Mouse (Mus musculus) embryonic facial prominence, embryonic 15.5 days (tissue): Measurements from ENCODE around the gene Sfxn5. TPM values are rescaled to one million over a fixed set of nuclear protein-coding genes. Genes with fewer than 3 reads are reported as not detected.

Experiments
- ATAC-seq: fragments of 200-750 bp; cut with Nextera tagmentation; 2 replicates; pipeline ENCODE4 v1.8.0; 2017; ENCODE audit warnings: low read depth, moderate TSS enrichment; ENCODE audit not compliant: insufficient number of reproducible peaks, low FRiP score, low TSS enrichment
- H3K27ac ChIP-seq: fragments of 300-500 bp; sonication (generic); replicated peaks from 2 replicates; pipeline ENCODE4 v1.5.1; 2015; ENCODE audit warnings: mild to moderate bottlenecking, inconsistent platforms
- H3K27me3 ChIP-seq: fragments of 300-500 bp; sonication (generic); 2 replicates; pipeline ENCODE4 v1.6.1; 2015; ENCODE audit warnings: inconsistent platforms
- H3K36me3 ChIP-seq: fragments of 300-500 bp; sonication (generic); 2 replicates; pipeline ENCODE4 v1.6.1; 2015; ENCODE audit warnings: mild to moderate bottlenecking, inconsistent platforms
- H3K4me1 ChIP-seq: fragments of 300-500 bp; sonication (generic); 2 replicates; pipeline ENCODE4 v1.6.1; 2015; ENCODE audit warnings: inconsistent platforms
- H3K4me2 ChIP-seq: fragments of 300-500 bp; sonication (generic); replicated peaks from 2 replicates; pipeline ENCODE4 v1.6.1; 2015; ENCODE audit warnings: mild to moderate bottlenecking, inconsistent platforms
- H3K4me3 ChIP-seq: fragments of 300-500 bp; sonication (generic); replicated peaks from 2 replicates; pipeline ENCODE4 v1.5.1; 2015; ENCODE audit warnings: mild to moderate bottlenecking, inconsistent platforms
- H3K9ac ChIP-seq: fragments of 300-500 bp; sonication (generic); 2 replicates; pipeline ENCODE4 v1.6.1; 2015; ENCODE audit warnings: inconsistent platforms
- H3K9me3 ChIP-seq: fragments of 300-500 bp; sonication (generic); replicated peaks from 2 replicates; pipeline ENCODE4 v1.6.1; 2016; ENCODE audit warnings: inconsistent platforms
- WGBS: fragments of 180-500 bp; shearing (Covaris S2); methylation state at CpG from one replicate; pipeline ENCODE4 v1.1.7; 2015; 5-methylcytosine and 5-hydroxymethylcytosine counted together
- polyA plus RNA-seq: library from polyadenylated mRNA; unstranded; fragments of >200 nt; fragmentation: Nextera tagmentation; extraction: Ambion mirVana; gene quantifications from 2 replicates; pipeline ENCODE4 v1.2.1, GENCODE M21; 2015

Gene Sfxn5
- polyA plus RNA-seq, 1 experiment from 2014 or later = 8.0 TPM

GRCm38 (mm10) chr6:85363906-85364260 is 30.7 kb upstream of the Sfxn5 start:
- ATAC-seq = no peak

GRCm38 (mm10) chr6:85363231-85363905 is 30.1 kb upstream of the Sfxn5 start:
- Histone ChIP-seq H3K9me3 (no peaks in the 10 kb centered on the region), H3K27me3 (no peaks in the 10 kb centered on the region), H3K27ac (no peak overlapping the region), H3K9ac (no peak overlapping the region), H3K4me2 (no peak overlapping the region), H3K4me3 (no peak overlapping the region), H3K36me3 (no peaks in the 10 kb centered on the region), H3K4me1 (peaks cover 10% of the 10 kb centered on the region)
- no peak for ATAC-seq
- WGBS = 89% methylated on average over 5 of the region's 5 CpGs

More at GRCm38 (mm10) chr6:85363906-85364260, 30.7 kb upstream of the Sfxn5 start:
- 67% methylated on average over 4 of the region's 4 CpGs for WGBS
- no peak overlapping the region for H3K4me2 ChIP-seq
- no peak overlapping the region for H3K27ac ChIP-seq
- H3K9ac ChIP-seq = no peak overlapping the region
- H3K27me3 ChIP-seq = no peaks in the 10 kb centered on the region
- H3K36me3 ChIP-seq = no peaks in the 10 kb centered on the region
- H3K9me3 ChIP-seq = no peaks in the 10 kb centered on the region
- peaks cover 15% of the 10 kb centered on the region for H3K4me1 ChIP-seq
- H3K4me3 ChIP-seq = no peak overlapping the region

- Histone ChIP-seq H3K9me3 (no peaks in the 10 kb centered on the region), H3K27me3 (no peaks in the 10 kb centered on the region), H3K4me3 (no peak overlapping the region), H3K27ac (no peak overlapping the region), H3K4me1 (peaks cover 6% of the 10 kb centered on the region; the same call in 1 of the 2 replicates), H3K36me3 (no peaks in the 10 kb centered on the region), H3K4me2 (no peak overlapping the region), H3K9ac (no peak overlapping the region)
- 83% methylated on average over 5 of the region's 5 CpGs for WGBS
- ATAC-seq = no peak
Observed at GRCm38 (mm10) chr6:85362610-85363009, 29.4 kb upstream of the Sfxn5 start.

DNA sequence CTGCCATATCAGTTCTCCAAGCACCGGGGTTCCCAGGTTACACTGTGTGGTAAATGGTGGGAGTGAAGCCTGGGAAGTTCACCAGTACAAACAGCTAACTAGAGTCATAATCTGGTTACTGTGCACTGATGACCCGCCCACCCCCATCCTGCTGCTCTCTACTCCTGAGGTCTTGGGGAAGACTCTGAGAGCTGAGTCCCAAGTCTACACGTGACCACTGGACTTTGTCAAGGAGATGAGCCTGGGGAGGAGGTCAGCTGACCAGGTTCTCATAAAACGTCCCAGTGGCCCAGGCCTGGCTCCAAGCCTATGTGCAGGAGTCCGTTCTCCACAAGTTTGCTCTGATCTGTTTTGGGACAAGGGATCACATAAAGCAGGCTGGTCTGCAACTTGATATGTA is 27.1 kb upstream of the Sfxn5 start:
- 86% methylated on average over 5 of the region's 5 CpGs for WGBS
- H3K36me3 ChIP-seq = no peaks in the 10 kb centered on the region
- no peaks in the 10 kb centered on the region for H3K9me3 ChIP-seq
- no peak overlapping the region for H3K4me2 ChIP-seq
- H3K9ac ChIP-seq = no peak overlapping the region
- no peak overlapping the region for H3K27ac ChIP-seq
- ATAC-seq = no peak
- no peaks in the 10 kb centered on the region for H3K4me1 ChIP-seq
- no peak overlapping the region for H3K4me3 ChIP-seq
- H3K27me3 ChIP-seq = no peaks in the 10 kb centered on the region

GRCm38 (mm10) chr6:85358877-85359276 is 25.7 kb upstream of the Sfxn5 start:
- ATAC-seq = no peak
- no peaks in the 10 kb centered on the region for H3K4me1 ChIP-seq

DNA sequence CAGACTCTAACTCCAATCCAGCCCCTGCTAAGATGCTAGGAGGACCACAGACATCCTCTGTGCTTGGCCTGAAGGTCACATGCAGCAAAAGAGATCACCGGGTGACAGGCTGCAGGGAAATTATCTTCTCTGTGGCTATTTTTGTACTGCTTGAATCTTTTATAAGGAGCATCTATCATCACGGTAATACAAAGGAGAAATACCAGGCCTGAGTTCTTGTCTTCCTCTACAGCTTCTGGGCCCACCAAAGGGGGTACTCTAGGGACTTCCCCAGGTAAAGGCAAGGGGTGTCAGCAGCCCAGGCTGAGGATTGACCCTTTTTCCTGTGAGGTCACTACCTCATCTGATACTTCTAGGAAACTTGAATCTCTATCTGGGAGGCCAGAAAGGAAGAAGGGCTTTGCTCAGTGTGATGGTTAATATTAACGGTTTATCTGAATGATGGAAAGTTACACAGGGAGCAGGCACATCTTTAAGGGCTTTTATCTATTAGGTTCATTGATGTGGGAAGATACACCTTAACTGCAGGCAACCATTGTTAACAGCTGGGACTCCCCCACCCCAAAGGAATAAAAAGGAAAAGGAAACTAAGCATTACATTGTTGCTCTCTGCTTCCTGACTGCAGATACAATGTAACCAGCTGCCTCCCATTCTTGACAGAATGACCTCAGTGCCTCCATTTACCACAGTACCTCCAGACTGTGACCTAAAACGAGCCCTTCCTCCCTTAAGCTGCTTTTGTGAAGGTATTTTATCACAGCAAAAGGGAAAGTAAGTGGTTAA is 23.7 kb upstream of the Sfxn5 start:
- Histone ChIP-seq H3K4me2 (no peak overlapping the region), H3K9me3 (no peaks in the 10 kb centered on the region), H3K4me1 (no peaks in the 10 kb centered on the region), H3K36me3 (no peaks in the 10 kb centered on the region), H3K4me3 (no peak overlapping the region), H3K27ac (no peak overlapping the region; the same call in 1 of the 2 replicates), H3K27me3 (no peaks in the 10 kb centered on the region), H3K9ac (no peak overlapping the region)
- ATAC-seq = no peak
- 54% methylated on average over 4 of the region's 4 CpGs for WGBS

More at GRCm38 (mm10) chr6:85358877-85359276, 25.7 kb upstream of the Sfxn5 start:
- no peaks in the 10 kb centered on the region for H3K27me3 ChIP-seq
- H3K9ac ChIP-seq = no peak overlapping the region
- H3K27ac ChIP-seq = no peak overlapping the region
- H3K36me3 ChIP-seq = no peaks in the 10 kb centered on the region
- WGBS = 86% methylated on average over 1 of the region's 1 CpGs
- H3K4me2 ChIP-seq = no peak overlapping the region
- no peak overlapping the region for H3K4me3 ChIP-seq
- no peaks in the 10 kb centered on the region for H3K9me3 ChIP-seq

- no peak overlapping the region for H3K4me3 ChIP-seq
- no peaks in the 10 kb centered on the region for H3K27me3 ChIP-seq
- H3K9ac ChIP-seq = no peak overlapping the region
- no peak overlapping the region for H3K4me2 ChIP-seq
- H3K27ac ChIP-seq = no peak overlapping the region
- H3K36me3 ChIP-seq = no peaks in the 10 kb centered on the region
- WGBS = 87% methylated on average over 2 of the region's 2 CpGs
- ATAC-seq = no peak
- no peaks in the 10 kb centered on the region for H3K4me1 ChIP-seq
- H3K9me3 ChIP-seq = no peaks in the 10 kb centered on the region
Observed at GRCm38 (mm10) chr6:85355753-85356152, 22.5 kb upstream of the Sfxn5 start.

- no peak overlapping the region for H3K4me2 ChIP-seq
- 67% methylated on average over 6 of the region's 6 CpGs for WGBS
- H3K27ac ChIP-seq = no peak overlapping the region
- no peaks in the 10 kb centered on the region for H3K4me1 ChIP-seq
- no peaks in the 10 kb centered on the region for H3K36me3 ChIP-seq
- H3K27me3 ChIP-seq = no peaks in the 10 kb centered on the region
- no peaks in the 10 kb centered on the region for H3K9me3 ChIP-seq
- H3K4me3 ChIP-seq = no peak overlapping the region
- ATAC-seq = no peak
- no peak overlapping the region for H3K9ac ChIP-seq
Observed at GRCm38 (mm10) chr6:85354709-85355108, 21.5 kb upstream of the Sfxn5 start.

DNA sequence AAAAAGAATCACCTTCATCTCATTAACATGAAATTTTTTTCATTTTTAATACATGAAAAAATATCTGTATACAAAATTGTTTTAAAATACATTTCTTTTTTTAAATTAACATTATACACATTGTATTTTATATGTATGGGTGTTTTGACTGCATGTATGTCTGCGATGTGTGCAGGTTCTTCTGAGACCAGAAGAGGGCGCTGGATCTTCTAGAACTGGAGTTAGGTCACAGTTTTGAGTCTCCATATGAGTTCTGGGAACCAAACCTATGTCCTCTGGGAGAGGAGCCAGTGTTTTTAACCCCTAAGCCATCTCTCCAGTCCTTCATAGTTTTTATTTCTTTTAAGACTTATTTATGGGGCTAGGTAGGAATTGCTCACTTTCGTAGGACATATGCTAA is 20.5 kb upstream of the Sfxn5 start:
- Histone ChIP-seq H3K27me3 (no peaks in the 10 kb centered on the region), H3K4me3 (no peak overlapping the region), H3K27ac (no peak overlapping the region), H3K9ac (no peak overlapping the region), H3K9me3 (no peaks in the 10 kb centered on the region), H3K4me1 (peaks cover 4% of the 10 kb centered on the region; the same call in 1 of the 2 replicates), H3K4me2 (no peak overlapping the region), H3K36me3 (no peaks in the 10 kb centered on the region)
- ATAC-seq = no peak
- WGBS = 62% methylated on average over 3 of the region's 3 CpGs

DNA sequence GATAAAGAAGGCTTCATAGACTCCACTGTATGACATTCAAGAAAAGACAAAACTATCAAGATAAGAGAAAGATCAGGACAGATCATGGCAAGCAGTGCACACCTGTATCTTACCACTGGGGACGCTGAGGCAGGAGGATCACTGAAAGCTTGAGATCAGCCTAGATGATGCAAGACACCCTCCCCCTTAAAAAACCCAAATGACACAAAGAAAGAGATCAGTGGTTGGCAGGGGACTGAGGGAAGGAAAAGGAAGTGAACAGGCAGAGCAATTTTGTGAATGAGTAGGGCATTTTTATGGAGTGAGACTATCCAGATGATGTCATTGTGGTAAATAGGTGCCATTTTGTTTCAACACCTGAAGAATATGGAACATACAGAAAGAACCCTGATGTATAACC is 16.9 kb upstream of the Sfxn5 start:
- H3K36me3 ChIP-seq = peaks cover 13% of the 10 kb centered on the region; the same call in 1 of the 2 replicates
- no peak overlapping the region for H3K4me3 ChIP-seq
- H3K4me2 ChIP-seq = no peak overlapping the region
- no peak overlapping the region for H3K9ac ChIP-seq
- H3K27me3 ChIP-seq = no peaks in the 10 kb centered on the region
- peaks cover 7% of the 10 kb centered on the region; the same call in 1 of the 2 replicates for H3K4me1 ChIP-seq
- 81% methylated on average over 1 of the region's 1 CpGs for WGBS
- H3K9me3 ChIP-seq = no peaks in the 10 kb centered on the region
- no peak for ATAC-seq
- H3K27ac ChIP-seq = no peak overlapping the region

DNA sequence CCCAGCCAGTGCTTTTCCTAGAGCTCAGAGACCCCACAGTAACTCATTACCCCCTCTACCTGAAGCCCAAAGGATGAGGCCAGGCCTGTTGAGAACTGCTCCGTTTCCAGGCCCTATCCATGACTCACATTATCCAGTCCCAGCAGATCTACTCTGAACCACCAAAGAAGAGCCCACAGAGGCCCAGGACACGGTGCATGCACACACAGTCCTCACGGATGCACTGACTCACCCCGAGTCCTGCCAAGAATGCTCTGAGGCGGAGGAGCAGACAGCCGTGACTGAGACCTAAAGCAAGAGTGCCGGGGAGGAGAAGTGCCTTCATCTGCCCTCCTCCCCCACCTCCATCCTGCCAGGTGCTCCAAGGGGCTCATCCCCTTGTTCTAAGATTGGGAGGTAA is 16.0 kb upstream of the Sfxn5 start:
- Histone ChIP-seq H3K9me3 (no peaks in the 10 kb centered on the region), H3K4me1 (peaks cover 7% of the 10 kb centered on the region; the same call in 1 of the 2 replicates), H3K9ac (no peak overlapping the region), H3K27ac (no peak overlapping the region), H3K4me3 (no peak overlapping the region), H3K4me2 (no peak overlapping the region), H3K27me3 (no peaks in the 10 kb centered on the region), H3K36me3 (peaks cover 13% of the 10 kb centered on the region; the same call in 1 of the 2 replicates)
- no peak for ATAC-seq
- WGBS = 53% methylated on average over 7 of the region's 7 CpGs
